Mouse (Mus musculus) fat pad, adult 2 months (tissue): ENCODE results near the gene Ap4b1.
"Not testable (repeated sequence)": the region's sequence is repeated elsewhere in the genome, so short reads cannot be mapped to it uniquely, and the experiment has no call there.

ENCODE experiments used
- DNase-seq: peaks from one replicate; pipeline ENCODE4 v3.0.0-alpha.2; 2011; ENCODE audit warnings: low read depth, low spot score; ENCODE audit errors: extremely low read depth

The Ap4b1 gene

DNA sequence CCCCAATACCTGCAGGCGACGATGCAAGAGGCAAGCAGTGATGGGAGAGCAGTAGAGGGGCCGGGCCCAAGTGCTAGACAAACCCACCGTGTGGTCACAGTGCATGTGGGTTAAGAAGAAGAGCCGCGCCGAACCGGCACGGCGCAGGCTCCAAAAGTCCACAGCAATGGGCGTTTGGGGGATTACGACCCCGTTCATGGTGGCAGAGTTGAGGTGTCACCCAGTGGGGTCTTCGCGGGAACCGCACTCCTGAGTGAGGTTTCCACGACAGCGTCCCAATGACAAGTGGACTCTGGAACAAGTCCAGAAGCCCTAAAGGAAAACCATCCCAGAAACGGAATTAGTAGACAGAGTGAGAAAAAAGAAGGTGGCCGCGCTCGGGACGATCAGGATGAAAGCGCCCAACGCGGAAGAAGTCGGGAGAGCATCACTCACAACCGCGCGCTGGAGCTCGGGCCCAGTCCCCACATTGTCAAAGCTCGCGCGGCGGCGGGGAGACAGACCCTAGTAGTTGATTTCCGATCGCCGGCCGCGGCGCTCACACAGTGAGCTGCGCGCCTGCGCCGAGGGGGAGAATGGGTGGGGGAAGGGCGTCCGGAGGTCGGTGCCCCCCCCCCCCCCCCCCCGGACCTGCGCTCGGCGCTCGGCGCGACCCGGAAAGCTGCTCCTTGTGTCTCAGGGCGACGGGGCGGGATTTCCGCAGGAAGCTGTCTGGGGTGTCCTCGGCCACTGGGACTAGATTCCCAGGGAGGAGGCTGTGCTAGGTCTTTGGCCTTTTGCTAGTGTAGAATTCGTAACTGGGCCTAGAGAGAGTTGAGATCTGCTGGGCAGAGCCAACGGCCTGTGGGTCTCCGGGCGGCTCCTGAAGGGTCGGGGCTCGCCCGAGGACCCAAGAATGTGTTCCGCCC lies at the start of gene Ap4b1, which contains the start of the genes Dclre1b and Gm43064:
Ap4b1 (plus strand) TSS at position 630 of the 908 bp plus-strand sequence.
Dclre1b (minus strand) TSS at position 554 of the 908 bp plus-strand sequence.
Gm43064 (plus strand) TSS at position 683 of the 908 bp plus-strand sequence.
- no peak for DNase-seq

DNA sequence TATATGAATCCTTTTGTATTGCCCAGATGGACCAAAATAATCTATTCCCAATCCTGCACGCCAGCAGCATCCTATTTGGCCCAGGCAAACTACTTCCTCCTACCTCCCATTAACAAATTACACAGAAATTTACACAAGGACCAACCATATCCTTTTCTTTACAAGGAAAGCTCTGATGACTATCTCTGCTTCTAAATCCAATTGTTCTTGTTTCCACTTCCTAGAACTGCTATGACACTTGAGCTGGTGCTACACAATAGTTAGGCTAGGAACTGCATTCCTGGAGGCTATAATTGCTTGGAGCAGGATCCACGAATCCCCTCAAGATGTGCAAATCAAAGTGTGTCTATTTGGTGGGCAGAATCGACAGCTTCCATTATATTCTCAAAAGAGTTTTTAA lies 42.5 kb upstream of the Ap4b1 start:
- DNase-seq = no peak

DNA sequence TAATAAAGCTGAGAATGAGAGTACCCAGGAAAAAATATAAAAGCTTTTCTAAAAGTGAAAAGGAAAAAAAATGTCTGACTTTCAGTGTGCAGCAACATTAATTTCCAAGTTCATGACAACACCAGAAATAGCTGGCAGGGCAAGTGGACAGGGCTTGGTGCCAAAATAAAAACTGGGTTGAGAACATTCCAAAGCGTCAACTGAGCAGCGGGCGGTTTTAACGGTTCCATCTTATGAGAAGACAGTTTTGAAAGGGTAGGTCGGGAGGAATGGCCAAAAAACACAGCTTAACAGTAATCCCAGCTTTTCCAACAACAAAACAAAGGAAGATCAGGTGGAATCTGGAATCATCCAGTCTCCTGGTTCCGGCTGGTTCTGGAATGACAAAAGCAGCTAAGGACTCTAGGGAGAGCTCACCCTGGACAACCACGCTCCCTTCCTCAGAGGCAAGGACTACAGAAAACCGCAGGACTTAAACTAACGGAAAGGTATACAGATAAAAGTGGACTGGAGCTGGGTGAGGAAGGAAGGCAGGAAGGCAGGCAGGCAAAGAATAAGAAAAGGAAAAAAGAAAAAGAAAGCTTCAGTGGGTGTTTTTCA lies 37.7 kb upstream of the Ap4b1 start:
- no peak for DNase-seq

DNA sequence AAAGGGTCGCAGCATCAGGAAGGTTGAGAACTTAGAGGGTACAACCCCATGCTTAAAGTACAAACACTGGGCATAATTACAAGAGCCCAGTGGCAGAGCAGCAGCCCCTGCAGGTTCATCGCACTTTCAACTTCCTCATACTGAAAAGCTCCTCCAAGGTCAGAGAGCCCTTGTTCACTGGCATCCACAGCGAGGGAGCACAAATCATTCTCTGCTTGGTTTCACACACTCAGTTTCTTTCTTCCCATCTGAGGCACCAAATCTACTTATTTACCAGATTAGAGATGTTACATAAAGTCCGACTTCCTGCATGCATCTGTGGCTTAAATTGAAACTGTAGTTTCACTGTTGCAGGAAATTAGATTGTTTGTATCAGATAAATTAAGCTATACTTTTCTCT lies 36.5 kb upstream of the Ap4b1 start:
- DNase-seq = no peak

GRCm38 (mm10) chr3:103773508-103773907 lies 35.8 kb upstream of the Ap4b1 start:
- DNase-seq = no peak

- no peak for DNase-seq
Measured at GRCm38 (mm10) chr3:103774009-103774408, 35.3 kb upstream of the Ap4b1 start.

DNA sequence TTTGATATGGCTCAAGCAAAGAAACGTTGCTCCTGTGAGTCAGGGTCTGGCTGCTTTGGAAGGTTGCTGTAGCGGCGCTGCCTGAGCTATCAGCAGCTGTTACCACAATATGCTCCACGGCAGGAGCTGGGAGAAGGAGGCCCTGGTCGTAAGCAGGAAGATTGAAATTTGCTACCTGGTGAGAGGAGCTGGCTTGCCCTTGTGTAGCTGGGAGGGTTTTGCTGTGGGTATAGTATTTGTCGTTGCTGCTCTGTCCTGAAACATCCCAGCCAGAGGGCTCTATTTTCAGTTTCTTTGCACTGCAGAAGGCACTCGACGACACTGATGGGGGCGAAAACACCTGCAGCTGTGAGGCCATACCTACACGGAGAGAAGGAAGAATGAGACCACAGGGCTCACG lies 31.4 kb upstream of the Ap4b1 start:
- no peak for DNase-seq

DNA sequence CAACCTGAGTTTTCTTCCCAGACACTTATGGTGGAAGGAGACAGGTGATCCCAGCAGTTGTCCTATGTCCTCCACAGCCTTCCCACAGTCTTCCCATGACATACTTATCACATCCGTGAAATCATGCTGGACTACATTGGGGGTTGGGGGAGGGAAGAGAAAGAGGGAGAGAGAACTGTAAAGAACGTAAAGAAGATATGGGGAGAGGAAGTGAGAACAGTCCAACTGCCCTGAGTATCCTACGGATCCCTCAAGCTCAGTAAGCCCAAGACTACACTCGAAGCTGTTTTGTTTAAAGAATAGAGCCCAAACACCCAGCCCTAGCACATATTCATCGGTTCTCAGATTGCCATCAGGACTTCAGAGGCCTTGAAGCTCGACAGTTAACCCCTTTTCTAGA lies 30.7 kb upstream of the Ap4b1 start:
- DNase-seq = no peak

GRCm38 (mm10) chr3:103779183-103779582 lies 30.1 kb upstream of the Ap4b1 start:
- no peak for DNase-seq

DNA sequence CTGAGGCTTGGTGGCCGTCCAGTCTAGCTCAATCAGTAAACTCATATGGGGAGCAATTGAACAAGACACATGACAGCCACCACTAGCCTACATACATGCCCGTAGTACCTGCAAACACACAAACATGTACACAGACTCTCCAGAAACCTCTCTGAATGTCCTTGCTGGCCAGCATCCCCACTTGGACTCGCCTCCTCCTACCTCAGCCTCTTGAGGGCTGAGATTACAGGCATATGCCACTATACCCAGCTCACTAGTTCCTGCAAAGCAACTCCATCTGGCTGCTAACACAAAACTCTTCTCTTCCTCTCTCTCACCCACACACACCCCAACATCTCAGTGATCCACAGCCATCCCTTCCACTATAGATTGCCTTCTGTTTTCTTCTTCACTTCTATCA lies 29.0 kb upstream of the Ap4b1 start:
- DNase-seq = no peak

DNA sequence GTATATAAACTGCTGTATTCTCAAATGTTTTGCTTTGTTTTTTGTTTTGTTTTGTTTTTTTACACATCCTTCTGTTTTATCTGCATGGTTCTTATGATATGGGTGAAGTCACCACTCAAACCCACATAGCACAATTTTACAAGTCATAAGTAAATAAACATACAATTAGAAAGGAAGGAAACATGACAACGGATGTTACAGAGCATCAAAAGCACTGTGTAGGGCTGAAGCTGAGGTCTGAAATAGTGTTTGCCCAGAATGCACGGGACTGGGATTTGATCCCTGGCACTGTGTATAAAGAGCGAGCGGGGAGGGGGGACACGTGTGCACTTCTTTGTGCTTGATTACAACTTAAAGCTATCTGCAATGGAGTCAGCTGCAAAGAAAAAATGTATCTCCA lies 28.5 kb upstream of the Ap4b1 start:
- no peak for DNase-seq

GRCm38 (mm10) chr3:103782844-103783609 lies 26.3 kb upstream of the Ap4b1 start:
- DNase-seq = no peak

DNA sequence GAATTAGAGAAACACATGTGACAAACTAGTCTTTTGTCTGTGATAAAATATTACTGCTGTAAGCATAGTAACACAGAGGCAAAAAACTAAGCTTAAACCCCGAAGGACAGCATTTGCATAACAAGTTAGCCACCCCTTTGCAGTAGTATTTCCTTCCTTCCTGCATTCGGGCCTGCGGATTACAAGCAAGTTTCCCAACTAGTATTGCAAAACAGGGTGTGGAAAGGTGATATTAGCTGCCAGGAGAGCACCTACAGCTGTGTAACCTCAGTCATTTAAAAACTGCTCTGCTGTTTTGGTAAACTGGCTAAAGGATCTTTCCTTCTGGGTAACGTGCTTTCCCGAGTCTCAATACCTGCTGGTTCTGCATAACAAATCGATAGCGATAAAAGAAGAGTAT lies 22.1 kb upstream of the Ap4b1 start:
- DNase-seq = peak; percentile 84

GRCm38 (mm10) chr3:103789096-103789495 lies 20.2 kb upstream of the Ap4b1 start:
- DNase-seq = no peak

- no peak for DNase-seq
Measured at GRCm38 (mm10) chr3:103789891-103790345, 19.4 kb upstream of the Ap4b1 start.

GRCm38 (mm10) chr3:103790346-103791145 lies 18.8 kb upstream of the Ap4b1 start:
- no peak for DNase-seq

DNA sequence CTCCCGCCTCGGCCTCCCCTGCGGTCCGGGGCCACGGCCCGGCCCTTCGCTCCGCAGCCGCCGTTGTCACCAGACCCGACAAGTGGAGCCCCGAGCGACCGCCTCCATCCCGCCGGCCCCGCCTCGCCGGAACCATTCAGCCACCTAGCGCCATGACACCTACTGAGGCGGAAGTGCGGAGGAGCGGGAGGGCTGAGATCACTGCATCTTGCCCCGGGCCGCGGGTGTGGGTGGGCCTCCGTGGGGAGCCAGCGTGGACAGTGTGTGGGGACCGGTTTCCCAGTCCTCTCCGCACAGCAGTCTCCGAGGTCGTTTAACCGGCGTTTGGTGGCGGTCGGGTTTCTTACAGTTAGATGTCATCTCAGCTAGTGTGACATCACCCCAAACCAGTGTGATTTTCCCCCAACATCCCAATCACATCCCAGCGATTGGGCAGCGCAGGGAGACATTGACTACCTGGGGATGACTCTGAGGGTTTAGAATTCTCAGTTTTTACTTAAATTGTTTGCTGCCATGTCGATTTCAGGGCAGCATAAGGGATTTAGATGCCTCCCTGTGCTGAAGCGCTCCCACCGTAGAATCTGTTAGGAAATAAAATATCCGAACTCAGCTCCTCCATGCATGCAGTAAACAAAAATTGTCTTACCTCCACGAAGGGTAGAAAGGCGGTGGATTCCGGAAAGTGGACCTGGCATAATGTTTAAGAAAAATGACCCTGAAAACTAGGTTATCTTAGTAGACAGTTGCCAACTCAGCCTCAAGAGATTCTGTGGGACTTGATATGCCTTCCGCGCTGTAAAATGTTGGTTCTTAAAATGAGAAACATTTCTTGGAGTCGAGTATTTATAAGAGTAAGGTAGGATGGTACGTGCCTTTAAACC lies 17.9 kb upstream of the Ap4b1 start, which contains the start of gene Hipk1:
Hipk1 (minus strand) TSS at position 334 of the 881 bp plus-strand sequence.
- DNase-seq = no peak

GRCm38 (mm10) chr3:103792111-103792406 lies 17.3 kb upstream of the Ap4b1 start:
- DNase-seq = not testable (repeated sequence)

DNA sequence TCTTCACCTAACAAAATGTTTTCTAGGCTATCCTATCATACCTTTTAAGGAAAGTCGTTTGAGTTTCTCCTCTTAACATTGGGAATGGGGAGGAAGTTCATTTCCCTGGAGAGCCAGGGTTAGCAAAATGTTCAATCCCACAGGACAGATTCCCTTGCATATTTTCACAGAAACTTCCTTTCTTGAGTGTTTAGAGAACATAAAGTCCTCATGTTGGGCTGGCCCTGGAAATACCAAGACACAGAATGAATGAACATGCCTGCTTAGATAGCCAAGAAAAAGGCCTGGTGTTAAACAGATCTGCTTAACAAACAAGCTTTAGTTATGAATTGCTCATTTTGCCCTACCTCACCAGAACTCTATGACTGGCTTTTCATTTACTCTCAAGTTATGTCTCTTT lies 16.8 kb upstream of the Ap4b1 start:
- DNase-seq = no peak

GRCm38 (mm10) chr3:103796389-103796788 lies 12.9 kb upstream of the Ap4b1 start:
- no peak for DNase-seq
